Mouse (Mus musculus): ENCODE measurements around the gene Ctrl.
A peak's percentile ranks its signal among the peaks of the same experiment; 100 is the strongest.
"Not testable (repeated sequence)": the region's sequence is repeated elsewhere in the genome, so short reads cannot be mapped to it uniquely, and the experiment has no call there.

The Ctrl gene

GRCm38 (mm10) chr8:105933762-105934161 is at the start of gene Ctrl:
TSS of gene Ctrl (minus strand) at chr8:105933862.
- no peak for DNase-seq (ENCODE audit: extremely low read depth, low read depth, low spot score)

- DNase-seq (ENCODE audit: extremely low read depth, low read depth, low spot score): not testable (repeated sequence)
These were observed 49.7 kb upstream of the Ctrl start for GRCm38 (mm10) chr8:105983406-105983805.

GRCm38 (mm10) chr8:105981146-105981545 is 47.5 kb upstream of the Ctrl start:
- no peak for DNase-seq (ENCODE audit: extremely low read depth, low read depth, low spot score)

- DNase-seq (ENCODE audit: extremely low read depth, low read depth, low spot score): no peak
These were observed 45.7 kb upstream of the Ctrl start, which contains the start of gene Dpep3 for GRCm38 (mm10) chr8:105979325-105979724. TSS of gene Dpep3 (minus strand) at chr8:105979429.

GRCm38 (mm10) chr8:105975363-105975762 is 41.7 kb upstream of the Ctrl start:
- DNase-seq (ENCODE audit: extremely low read depth, low read depth, low spot score): no peak

- DNase-seq (ENCODE audit: extremely low read depth, low read depth, low spot score): no peak
These were observed 37.5 kb upstream of the Ctrl start for GRCm38 (mm10) chr8:105971019-105971720.

- no peak for DNase-seq (ENCODE audit: extremely low read depth, low read depth, low spot score)
These were observed 35.7 kb upstream of the Ctrl start for GRCm38 (mm10) chr8:105969367-105969766.

- DNase-seq (ENCODE audit: extremely low read depth, low read depth, low spot score): no peak
These were observed 33.1 kb upstream of the Ctrl start for GRCm38 (mm10) chr8:105966692-105967311.

- DNase-seq (ENCODE audit: extremely low read depth, low read depth, low spot score): no peak
These were observed 32.3 kb upstream of the Ctrl start, which contains the start of gene Slc12a4 for GRCm38 (mm10) chr8:105965905-105966341. TSS of gene Slc12a4 (minus strand) at chr8:105966097.

- peak; percentile 52 for DNase-seq (ENCODE audit: extremely low read depth, low read depth, low spot score)
These were observed 31.7 kb upstream of the Ctrl start for GRCm38 (mm10) chr8:105965266-105965904.

- no peak for DNase-seq (ENCODE audit: extremely low read depth, low read depth, low spot score)
These were observed 31.0 kb upstream of the Ctrl start for GRCm38 (mm10) chr8:105964506-105965265.

- no peak for DNase-seq (ENCODE audit: extremely low read depth, low read depth, low spot score)
These were observed 27.9 kb upstream of the Ctrl start for GRCm38 (mm10) chr8:105961536-105961935.

- no peak for DNase-seq (ENCODE audit: extremely low read depth, low read depth, low spot score)
These were observed 27.4 kb upstream of the Ctrl start for GRCm38 (mm10) chr8:105961101-105961500.

GRCm38 (mm10) chr8:105959350-105959749 is 25.7 kb upstream of the Ctrl start:
- peak; percentile 91 for DNase-seq (ENCODE audit: extremely low read depth, low read depth, low spot score)

GRCm38 (mm10) chr8:105957813-105958212 is 24.2 kb upstream of the Ctrl start:
- DNase-seq (ENCODE audit: extremely low read depth, low read depth, low spot score): no peak

GRCm38 (mm10) chr8:105956556-105956955 is 22.9 kb upstream of the Ctrl start:
- no peak for DNase-seq (ENCODE audit: extremely low read depth, low read depth, low spot score)

GRCm38 (mm10) chr8:105951057-105951659 is 17.5 kb upstream of the Ctrl start:
- no peak for DNase-seq (ENCODE audit: extremely low read depth, low read depth, low spot score)

GRCm38 (mm10) chr8:105949350-105949749 is 15.7 kb upstream of the Ctrl start:
- no peak for DNase-seq (ENCODE audit: extremely low read depth, low read depth, low spot score)

GRCm38 (mm10) chr8:105943321-105943739 is 9.7 kb upstream of the Ctrl start, which contains the start of gene Lcat:
TSS of gene Lcat (minus strand) at chr8:105943382.
- no peak for DNase-seq (ENCODE audit: extremely low read depth, low read depth, low spot score)

- no peak for DNase-seq (ENCODE audit: extremely low read depth, low read depth, low spot score)
These were observed 8.9 kb upstream of the Ctrl start for GRCm38 (mm10) chr8:105942542-105942941.

- DNase-seq (ENCODE audit: extremely low read depth, low read depth, low spot score): no peak
These were observed 8.4 kb upstream of the Ctrl start for GRCm38 (mm10) chr8:105942026-105942425.

All from fat pad, adult 2 months (tissue).